Mouse (Mus musculus) spleen, adult 2 months (tissue): ENCODE results near the gene Car4. TPM values are rescaled to one million over a fixed set of nuclear protein-coding genes. Genes with fewer than 3 reads are reported as not detected.

Experiments used
- DNase-seq, 2 experiments: peaks; one replicate each; pipeline versions ENCODE4 v3.0.0 to v3.0.0-alpha.2; 2012 to 2021; ENCODE audit warnings: low spot score in 2 of 2, low read depth in 1 of 2
- H3K27ac ChIP-seq: fragments of 200-500 bp; 2 replicates; pipeline ENCODE4 v1.5.1; 2012; ENCODE audit warnings: low read length, inconsistent platforms; ENCODE audit not compliant: insufficient read depth
- H3K27me3 ChIP-seq: fragments of 200-500 bp; 2 replicates; pipeline ENCODE4 v1.6.1; 2012; ENCODE audit warnings: mild to moderate bottlenecking, moderate library complexity, low read length, inconsistent platforms; ENCODE audit not compliant: control insufficient read depth, insufficient read depth
- H3K36me3 ChIP-seq: fragments of 200-500 bp; 2 replicates; pipeline ENCODE4 v1.6.1; 2012; ENCODE audit warnings: mild to moderate bottlenecking, low read length, inconsistent platforms; ENCODE audit not compliant: control insufficient read depth, insufficient read depth
- H3K4me1 ChIP-seq: fragments of 200-500 bp; 2 replicates; pipeline ENCODE4 v1.6.1; 2011; ENCODE audit warnings: inconsistent platforms; ENCODE audit not compliant: control insufficient read depth, insufficient read depth, insufficient read length
- H3K4me3 ChIP-seq: fragments of 200-500 bp; 2 replicates; pipeline ENCODE4 v1.5.1; 2011; ENCODE audit warnings: mild to moderate bottlenecking, inconsistent platforms; ENCODE audit not compliant: insufficient read depth, insufficient read length; ENCODE audit errors: extremely low read depth
- CTCF ChIP-seq: fragments of 200-500 bp; IDR thresholded peaks from 2 replicates; pipeline ENCODE4 v1.5.1; 2011; ENCODE audit warnings: mild to moderate bottlenecking, inconsistent platforms; ENCODE audit not compliant: insufficient read depth, insufficient read length, insufficient replicate concordance; ENCODE audit errors: extremely low read depth
- POLR2A ChIP-seq: fragments of 200-500 bp; IDR thresholded peaks from 2 replicates; pipeline ENCODE4 v1.6.1; 2011; ENCODE audit warnings: low read depth, low read length, inconsistent platforms
- WGBS: fragments of 180-500 bp; shearing (Covaris S2); methylation state at CpG from one replicate; pipeline ENCODE4 v1.1.7; 2018; 5-methylcytosine and 5-hydroxymethylcytosine counted together
- polyA plus RNA-seq: library from polyadenylated mRNA; depleted of rRNA; stranded (reverse); fragments of >200 nt; gene quantifications from 2 replicates; pipeline ENCODE4 v1.2.3, GENCODE M21; 2012; rRNA removed

Gene Car4
- polyA plus RNA-seq, 1 experiment, result 0.06 TPM

GRCm38 (mm10) chr11:84985421-84985820 is 27.8 kb downstream of the Car4 start:
- Histone ChIP-seq H3K36me3 (peaks cover 16% of the 10 kb centered on the region), H3K27me3 (no peaks in the 10 kb centered on the region), H3K4me1 (no peaks in the 10 kb centered on the region), H3K27ac (no peak overlapping the region), H3K4me3 (no peak overlapping the region)
- TF ChIP-seq POLR2A (no peak), CTCF (no peak)
- 86% methylated on average over 6 of the region's 6 CpGs for WGBS
- DNase-seq, result no peak

DNA sequence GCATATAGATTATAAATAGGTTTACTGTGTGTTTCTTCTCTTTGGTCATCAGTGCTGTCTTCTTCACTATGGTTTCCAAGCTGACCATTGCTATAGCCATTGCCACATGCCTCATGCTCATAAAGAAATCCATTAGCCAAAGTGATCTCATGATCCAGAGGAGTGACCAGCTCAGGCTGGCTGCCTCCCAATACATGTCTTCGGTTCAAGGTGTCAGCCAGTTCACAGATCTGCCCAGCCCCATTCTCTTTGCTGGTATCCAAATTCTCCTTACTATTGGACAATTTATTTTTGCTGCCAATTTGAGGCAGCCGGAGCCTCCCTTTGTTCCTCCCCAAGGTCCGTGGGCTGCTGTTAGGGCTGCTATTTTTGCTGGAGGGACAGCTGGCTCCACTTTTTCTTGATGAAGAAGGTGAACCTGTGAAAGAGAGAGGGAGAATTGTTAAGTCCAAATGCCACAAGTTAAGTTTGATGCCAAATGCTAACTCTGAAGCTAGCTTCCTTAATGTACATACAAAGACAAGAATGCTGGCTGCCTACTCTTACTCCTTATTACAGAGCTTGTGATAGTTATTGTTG is 30.8 kb downstream of the Car4 start:
- H3K4me1 ChIP-seq, result no peaks in the 10 kb centered on the region
- peaks cover 25% of the 10 kb centered on the region for H3K36me3 ChIP-seq
- TF ChIP-seq CTCF, result no peak
- TF ChIP-seq POLR2A, result no peak
- no peak overlapping the region for H3K27ac ChIP-seq
- DNase-seq, result no peak
- WGBS, result 98% methylated on average over 3 of the region's 3 CpGs
- no peak overlapping the region for H3K4me3 ChIP-seq
- no peaks in the 10 kb centered on the region for H3K27me3 ChIP-seq

GRCm38 (mm10) chr11:84992996-84993395 is 35.4 kb downstream of the Car4 start:
- no peak overlapping the region for H3K27ac ChIP-seq
- H3K4me3 ChIP-seq, result no peak overlapping the region
- TF ChIP-seq CTCF (no peak), POLR2A (no peak)
- H3K36me3 ChIP-seq, result peaks cover 23% of the 10 kb centered on the region
- no peak for DNase-seq
- WGBS, result 89% methylated on average over 1 of the region's 1 CpGs
- no peaks in the 10 kb centered on the region for H3K4me1 ChIP-seq
- no peaks in the 10 kb centered on the region for H3K27me3 ChIP-seq

DNA sequence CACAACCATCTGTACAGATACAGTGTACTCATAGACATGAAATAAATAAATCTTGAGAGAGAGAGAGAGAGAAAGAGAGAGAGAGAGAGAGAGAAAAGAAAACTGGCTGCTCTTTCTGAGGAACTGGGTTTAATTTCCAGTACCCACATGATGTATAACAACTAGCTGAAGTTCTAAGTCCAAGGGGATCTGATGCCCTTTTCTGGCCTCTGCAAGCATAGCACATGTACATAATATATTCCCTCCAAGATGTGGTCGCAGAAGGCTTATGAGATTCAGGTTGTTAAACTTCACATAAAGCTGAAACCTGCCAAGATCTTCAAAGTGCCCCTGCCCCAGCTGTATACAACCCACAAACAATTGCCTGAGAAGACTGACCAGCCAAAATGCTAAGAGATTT is 37.7 kb downstream of the Car4 start:
- H3K36me3 ChIP-seq, result peaks cover 19% of the 10 kb centered on the region
- H3K4me3 ChIP-seq, result no peak overlapping the region
- 97% methylated on average over 1 of the region's 1 CpGs for WGBS
- no peaks in the 10 kb centered on the region for H3K27me3 ChIP-seq
- no peaks in the 10 kb centered on the region for H3K4me1 ChIP-seq
- TF ChIP-seq CTCF (no peak), POLR2A (no peak)
- H3K27ac ChIP-seq, result no peak overlapping the region
- DNase-seq, result no peak

DNA sequence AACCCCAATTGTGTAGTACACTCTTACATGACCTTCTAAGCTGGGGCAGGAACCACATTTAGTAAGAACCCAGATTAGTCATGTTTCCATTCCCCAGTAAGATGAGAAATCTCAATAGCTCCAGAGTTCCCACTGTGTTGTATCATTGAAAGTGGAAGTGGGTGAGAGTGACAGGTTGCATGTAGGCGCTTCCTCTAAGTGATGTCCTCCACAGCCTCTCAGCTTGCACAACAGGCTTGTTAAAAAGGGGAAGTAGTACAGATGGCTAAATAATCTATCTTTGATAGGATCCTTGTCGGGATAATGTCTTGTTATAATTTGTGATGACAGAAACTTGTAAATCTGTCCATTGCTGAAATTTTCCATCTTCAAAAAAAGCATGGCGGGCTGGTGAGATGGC is 46.0 kb downstream of the Car4 start:
- Histone ChIP-seq H3K4me1 (no peaks in the 10 kb centered on the region), H3K36me3 (peaks cover 6% of the 10 kb centered on the region; the same call in 1 of the 2 replicates), H3K4me3 (no peak overlapping the region), H3K27ac (no peak overlapping the region), H3K27me3 (no peaks in the 10 kb centered on the region)
- WGBS, result 56% methylated on average over 3 of the region's 3 CpGs
- DNase-seq, result peak; percentile 11 to 30
- no peak for TF ChIP-seq CTCF
- TF ChIP-seq POLR2A, result no peak

- Histone ChIP-seq H3K4me3 (no peak overlapping the region), H3K36me3 (peaks cover 14% of the 10 kb centered on the region), H3K27me3 (no peaks in the 10 kb centered on the region), H3K4me1 (no peaks in the 10 kb centered on the region), H3K27ac (no peak overlapping the region)
- DNase-seq, result no peak
- no peak for TF ChIP-seq POLR2A
- no peak for TF ChIP-seq CTCF
These were observed 55.5 kb downstream of the Car4 start for GRCm38 (mm10) chr11:85013121-85013520.

Other genes with a start within 250 kb of the Car4 start
- 18.9 and 19.4 TPM in 2 replicates for gene Mrm1, start 138.3 kb upstream of the Car4 start, polyA plus RNA-seq
- gene Dhrs11, start 128.8 kb upstream of the Car4 start, polyA plus RNA-seq, result 88.9 and 126 TPM in 2 replicates
- 25.4 and 34.1 TPM in 2 replicates for gene Ggnbp2, start 87.0 kb upstream of the Car4 start, polyA plus RNA-seq
- 5.3 and 5.5 TPM in 2 replicates for gene Myo19, start 77.6 kb upstream of the Car4 start, polyA plus RNA-seq
- 2.2 and 2.4 TPM in 2 replicates for gene Pigw, start 77.5 kb upstream of the Car4 start, polyA plus RNA-seq
- 5.4 and 5.6 TPM in 2 replicates for gene Znhit3, start 41.4 kb upstream of the Car4 start, polyA plus RNA-seq
- gene Usp32, start 182.4 kb downstream of the Car4 start, polyA plus RNA-seq, result 2.9 and 5.4 TPM in 2 replicates
- not detected in 2 replicates for gene 1700125H20Rik, start 212.6 kb downstream of the Car4 start, polyA plus RNA-seq